Mouse (Mus musculus) large intestine, adult 2 months (tissue): ENCODE measurements around the gene Olfr1152. TPM values are rescaled to one million over a fixed set of nuclear protein-coding genes. Genes with fewer than 3 reads are reported as not detected.

Experiments
- DNase-seq: peaks from one replicate; pipeline ENCODE4 v3.0.0-alpha.2; 2012; ENCODE audit warnings: low read depth, low spot score
- WGBS: fragments of 180-500 bp; shearing (Covaris S2); methylation state at CpG from one replicate; pipeline ENCODE4 v1.1.7; 2018; 5-methylcytosine and 5-hydroxymethylcytosine counted together
- polyA plus RNA-seq: library from polyadenylated mRNA; depleted of rRNA; stranded (reverse); fragments of >200 nt; gene quantifications from 2 replicates; pipeline ENCODE4 v1.2.3, GENCODE M21; 2012; rRNA removed

Gene Olfr1152
- not detected in 2 replicates for polyA plus RNA-seq

DNA sequence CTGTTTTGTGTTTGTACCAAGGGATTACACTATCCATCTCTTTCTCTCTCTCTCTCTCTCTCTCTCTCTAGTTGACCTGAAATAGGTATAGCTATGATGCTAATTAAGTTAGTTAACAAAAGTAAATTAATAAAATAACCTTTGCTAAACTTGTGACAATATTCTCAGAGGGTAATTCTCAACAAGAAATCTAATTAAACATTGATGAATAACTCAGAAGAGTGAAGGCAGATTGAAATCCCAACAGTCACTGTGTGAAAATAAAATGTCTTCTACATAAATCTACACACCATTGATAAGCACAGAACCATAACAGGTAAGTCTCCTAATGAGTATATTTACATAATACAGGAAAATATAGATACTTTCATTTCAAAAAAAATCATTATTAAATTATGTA lies at the start of gene Olfr1152:
TSS of gene Olfr1152 (plus strand) at position 301 of the 400 bp plus-strand sequence.
- DNase-seq = no peak

DNA sequence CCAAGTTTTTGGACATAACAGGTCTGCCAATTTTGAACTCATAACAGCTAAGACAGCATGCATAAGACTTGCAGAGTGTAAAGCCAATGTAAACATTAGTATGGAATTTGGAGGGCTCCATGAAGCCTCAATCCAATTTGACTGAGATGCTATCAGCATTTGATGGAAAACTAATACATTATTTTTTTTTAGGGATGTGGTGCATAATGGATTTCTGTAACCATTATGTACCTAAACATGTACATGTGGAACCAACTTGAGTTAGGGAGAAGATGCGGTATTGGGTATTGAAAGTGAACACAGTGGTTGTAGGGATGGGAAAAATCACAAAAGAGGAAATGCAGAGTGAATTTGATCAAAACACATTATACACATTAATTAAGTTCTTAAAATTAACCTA lies 36.1 kb upstream of the Olfr1152 start, which contains the start of gene Olfr1148:
TSS of gene Olfr1148 (plus strand) at position 301 of the 400 bp plus-strand sequence.
- DNase-seq = no peak
- WGBS = 89% methylated on average over 1 of the region's 1 CpGs

DNA sequence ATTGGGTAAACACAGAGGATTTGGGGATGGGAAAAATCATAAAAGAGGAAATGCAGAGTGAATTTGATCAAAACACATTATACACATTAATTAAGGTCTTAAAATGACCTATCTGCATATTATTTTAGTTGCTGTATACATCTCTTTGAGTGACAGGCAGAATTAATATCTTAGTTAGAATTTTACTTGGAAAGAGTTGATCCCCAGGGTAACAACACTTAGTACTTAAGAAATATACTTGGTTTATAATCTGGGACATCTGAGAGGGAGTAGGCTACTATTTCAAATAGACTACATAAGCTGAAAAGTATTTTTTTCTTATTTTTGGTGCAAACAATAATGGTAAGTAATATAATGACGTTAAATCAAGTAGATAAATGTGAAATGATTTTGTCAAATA lies 22.6 kb upstream of the Olfr1152 start, which contains the start of gene Olfr1150-ps1:
TSS of gene Olfr1150-ps1 (plus strand) at position 301 of the 400 bp plus-strand sequence.
- 70% methylated on average over 1 of the region's 1 CpGs for WGBS
- DNase-seq = no peak

GRCm38 (mm10) chr2:87855562-87855961 lies 10.7 kb upstream of the Olfr1152 start, which contains the start of gene Olfr1151:
Olfr1151 (plus strand) TSS chr2:87855862.
- 70% methylated on average over 1 of the region's 1 CpGs for WGBS
- DNase-seq = no peak

- 48% methylated on average over 1 of the region's 1 CpGs for WGBS
- DNase-seq = no peak
Observed at GRCm38 (mm10) chr2:87894662-87895061, 28.4 kb downstream of the Olfr1152 start, which contains the start of gene Olfr1153. Olfr1153 (plus strand) TSS chr2:87894962.

GRCm38 (mm10) chr2:87905066-87905465 lies 38.8 kb downstream of the Olfr1152 start, which contains the start of gene Olfr1154:
Olfr1154 (minus strand) TSS chr2:87905166.
- DNase-seq = no peak
- 82% methylated on average over 1 of the region's 1 CpGs for WGBS

Other genes with a start within 250 kb of the Olfr1152 start
- not detected in 2 replicates for gene Olfr1131, start 239.4 kb upstream of the Olfr1152 start, polyA plus RNA-seq
- gene Olfr1132, start 229.0 kb upstream of the Olfr1152 start, polyA plus RNA-seq = not detected in 2 replicates
- not detected in 2 replicates for gene Olfr1133, start 219.1 kb upstream of the Olfr1152 start, polyA plus RNA-seq
- not detected in 2 replicates for gene Olfr1134, start 208.0 kb upstream of the Olfr1152 start, polyA plus RNA-seq
- gene Olfr1135, start 192.8 kb upstream of the Olfr1152 start, polyA plus RNA-seq = not detected in 2 replicates
- gene Olfr1136, start 172.5 kb upstream of the Olfr1152 start, polyA plus RNA-seq = not detected in 2 replicates
- not detected in 2 replicates for gene Olfr1137, start 153.3 kb upstream of the Olfr1152 start, polyA plus RNA-seq
- gene Olfr1138, start 126.5 kb upstream of the Olfr1152 start, polyA plus RNA-seq = not detected in 2 replicates
- gene Olfr1140, start 122.7 kb upstream of the Olfr1152 start, polyA plus RNA-seq = not detected in 2 replicates
- gene Olfr1141, start 112.5 kb upstream of the Olfr1152 start, polyA plus RNA-seq = not detected in 2 replicates
- not detected in 2 replicates for gene Olfr152, start 87.0 kb upstream of the Olfr1152 start, polyA plus RNA-seq
- gene Olfr1143, start 65.9 kb upstream of the Olfr1152 start, polyA plus RNA-seq = not detected in 2 replicates
- gene Olfr1145, start 56.7 kb upstream of the Olfr1152 start, polyA plus RNA-seq = not detected in 2 replicates
- gene Olfr1148, start 36.0 kb upstream of the Olfr1152 start, polyA plus RNA-seq = not detected in 2 replicates
- gene Olfr1150-ps1, start 22.5 kb upstream of the Olfr1152 start, polyA plus RNA-seq = not detected in 2 replicates
- not detected in 2 replicates for gene Olfr1151, start 10.6 kb upstream of the Olfr1152 start, polyA plus RNA-seq
- not detected in 2 replicates for gene Olfr1153, start 28.5 kb downstream of the Olfr1152 start, polyA plus RNA-seq
- not detected in 2 replicates for gene Olfr1154, start 38.7 kb downstream of the Olfr1152 start, polyA plus RNA-seq
- not detected in 2 replicates for gene Olfr1155, start 78.6 kb downstream of the Olfr1152 start, polyA plus RNA-seq
- not detected in 2 replicates for gene Olfr1156, start 86.6 kb downstream of the Olfr1152 start, polyA plus RNA-seq
- not detected in 2 replicates for gene Olfr1157, start 101.8 kb downstream of the Olfr1152 start, polyA plus RNA-seq
- gene Olfr74, start 108.2 kb downstream of the Olfr1152 start, polyA plus RNA-seq = not detected in 2 replicates
- gene Olfr1158, start 123.6 kb downstream of the Olfr1152 start, polyA plus RNA-seq = not detected in 2 replicates
- gene Olfr1160, start 141.8 kb downstream of the Olfr1152 start, polyA plus RNA-seq = not detected in 2 replicates
- gene Olfr1161, start 156.3 kb downstream of the Olfr1152 start, polyA plus RNA-seq = not detected in 2 replicates
- not detected in 2 replicates for gene Olfr73, start 171.2 kb downstream of the Olfr1152 start, polyA plus RNA-seq
- gene Olfr1162, start 184.6 kb downstream of the Olfr1152 start, polyA plus RNA-seq = not detected in 2 replicates
- gene Olfr1163, start 205.3 kb downstream of the Olfr1152 start, polyA plus RNA-seq = not detected in 2 replicates
- gene Olfr1164, start 227.5 kb downstream of the Olfr1152 start, polyA plus RNA-seq = not detected in 2 replicates